Mouse (Mus musculus): ENCODE data around the gene Lyl1. TPM values are rescaled to one million over a fixed set of nuclear protein-coding genes. Genes with fewer than 3 reads are reported as not detected.
A peak's percentile ranks its signal among the peaks of the same experiment; 100 is the strongest.
"Not testable (repeated sequence)": the region's sequence is repeated elsewhere in the genome, so short reads cannot be mapped to it uniquely, and the experiment has no call there.

Lyl1 gene
- polyA plus RNA-seq, 1 experiment: 2.9 TPM

GRCm38 (mm10) chr8:84662581-84663065 lies 38.6 kb upstream of the Lyl1 start, which contains the start of gene Ier2:
Gene Ier2, minus strand, starts transcription at chr8:84662852.
- H3K4me1 ChIP-seq (ENCODE audit: control insufficient read depth, insufficient read depth, insufficient read length, low read length): peaks cover 3% of the 10 kb centered on the region; the same call in 1 of the 2 replicates
- peak within 1 kb of the TSS; percentile 98 for H3K27ac ChIP-seq (replicated peaks; ENCODE audit: low read depth, low read length)
- peak within 1 kb of the TSS; percentile 74 for H3K4me3 ChIP-seq (ENCODE audit: insufficient read depth, low read depth, low read length)

DNA sequence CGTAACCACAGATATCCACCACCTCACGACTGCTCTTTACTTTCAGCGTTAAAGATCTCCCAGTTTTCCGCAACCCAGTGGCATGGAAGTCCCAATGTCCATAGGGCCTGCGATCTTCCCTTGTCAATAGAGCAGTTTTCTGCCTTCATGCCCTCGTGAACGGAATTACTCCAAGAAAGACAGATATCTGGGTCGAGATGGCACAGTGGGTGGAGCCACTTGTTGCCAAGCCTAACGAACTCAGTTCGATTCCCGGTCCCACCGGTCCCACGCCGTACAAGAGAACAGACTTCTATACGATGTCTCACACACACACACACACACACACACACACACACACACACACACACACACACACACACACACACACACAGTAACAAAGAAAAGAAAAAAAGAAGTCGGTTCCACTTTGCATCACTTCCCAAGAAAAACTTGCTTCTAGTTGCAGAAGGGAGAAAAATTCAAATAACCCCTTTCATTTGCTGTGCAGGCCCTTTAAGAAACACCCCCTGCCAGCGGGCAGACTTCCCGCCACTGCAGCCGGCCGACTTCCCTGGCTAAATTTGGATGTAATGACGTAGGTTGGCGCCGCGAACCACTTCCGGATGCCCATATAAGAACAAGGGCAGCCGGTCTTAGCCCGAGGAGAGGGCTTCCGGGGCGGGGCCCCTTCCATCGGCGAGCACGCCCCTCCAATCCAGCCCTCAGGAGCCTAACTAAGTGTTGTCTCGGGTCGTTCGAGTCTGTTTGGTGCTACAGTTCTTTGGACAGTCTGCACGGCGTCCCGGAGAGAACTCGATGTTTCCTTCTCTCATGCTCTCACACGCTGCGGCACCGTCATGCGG lies 37.6 kb upstream of the Lyl1 start:
- Histone ChIP-seq H3K27ac (replicated peaks; ENCODE audit: low read depth, low read length) (peak overlapping the region; percentile 97), H3K4me1 (ENCODE audit: control insufficient read depth, insufficient read depth, insufficient read length, low read length) (peaks cover 3% of the 10 kb centered on the region; the same call in 1 of the 2 replicates), H3K4me3 (ENCODE audit: insufficient read depth, low read depth, low read length) (peak overlapping the region; percentile 83)

DNA sequence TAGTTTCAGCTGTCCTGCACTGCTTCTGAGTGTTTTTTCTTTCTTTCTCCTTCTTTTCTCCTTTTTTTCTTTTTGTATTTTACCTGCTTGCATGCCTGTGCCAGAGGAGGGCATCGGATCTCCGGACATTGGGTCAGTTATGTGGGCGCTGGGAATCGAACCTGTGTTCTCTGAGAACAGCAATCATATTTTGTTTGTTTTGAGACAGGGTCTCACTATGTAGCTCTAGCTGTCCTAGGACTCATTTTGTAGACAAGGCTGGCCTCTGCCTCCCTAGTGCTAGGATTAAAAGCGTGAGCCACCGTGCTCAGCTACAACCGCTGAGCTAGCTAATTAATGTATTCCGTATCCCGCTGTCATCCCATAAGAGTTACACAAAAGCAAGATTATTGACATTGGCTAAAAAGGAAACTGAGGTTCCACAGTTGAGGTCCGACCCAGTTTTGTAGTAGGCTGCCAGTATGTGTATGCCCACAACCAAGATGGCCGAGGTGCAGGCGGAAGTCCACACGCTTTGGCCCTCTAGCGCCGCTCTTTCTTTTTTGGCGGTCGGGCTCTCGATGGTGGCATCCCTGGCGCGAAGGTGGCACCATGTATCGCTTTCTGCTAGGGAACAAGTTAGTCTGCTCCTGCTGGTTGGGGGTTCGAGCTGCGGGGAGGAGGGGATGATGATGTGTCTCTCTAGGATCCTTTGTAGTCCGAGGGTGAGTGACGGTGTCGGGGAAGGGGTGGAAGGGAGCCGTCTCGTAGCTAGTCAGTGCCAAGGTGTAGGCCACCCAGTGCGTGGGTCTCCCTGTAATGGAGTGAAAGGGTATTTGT lies 36.5 kb upstream of the Lyl1 start:
- Histone ChIP-seq H3K4me3 (ENCODE audit: insufficient read depth, low read depth, low read length) (peak overlapping the region; percentile 83), H3K27ac (replicated peaks; ENCODE audit: low read depth, low read length) (peak overlapping the region; percentile 97), H3K4me1 (ENCODE audit: control insufficient read depth, insufficient read depth, insufficient read length, low read length) (no peaks in the 10 kb centered on the region; the same call in 1 of the 2 replicates)

GRCm38 (mm10) chr8:84665385-84665893 lies 35.8 kb upstream of the Lyl1 start:
- peak overlapping the region; percentile 83 for H3K4me3 ChIP-seq (ENCODE audit: insufficient read depth, low read depth, low read length)
- H3K27ac ChIP-seq (replicated peaks; ENCODE audit: low read depth, low read length): peak overlapping the region; percentile 43; the same call in 1 of the 2 replicates
- no peaks in the 10 kb centered on the region; the same call in 1 of the 2 replicates for H3K4me1 ChIP-seq (ENCODE audit: control insufficient read depth, insufficient read depth, insufficient read length, low read length)

DNA sequence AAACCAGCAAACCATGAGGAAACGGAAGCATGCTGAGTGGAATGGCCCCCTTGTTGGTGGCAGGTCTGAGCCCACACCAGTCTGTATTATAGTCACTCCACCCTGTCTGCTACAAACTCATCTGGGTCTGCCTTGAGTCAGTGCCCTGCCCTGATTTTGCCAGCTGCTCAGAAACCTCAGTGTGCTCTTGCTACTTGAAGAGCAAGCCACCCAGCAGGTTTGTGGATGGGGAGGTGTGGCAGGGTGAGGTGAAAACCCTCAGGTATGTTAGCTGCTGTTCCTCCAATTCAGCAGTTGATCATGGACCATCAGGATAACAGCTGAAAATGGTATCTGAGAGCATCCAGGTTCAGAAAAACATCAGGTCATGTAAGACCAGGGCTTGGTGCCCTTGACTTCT lies 33.2 kb upstream of the Lyl1 start:
- Histone ChIP-seq H3K4me3 (ENCODE audit: insufficient read depth, low read depth, low read length) (no peak overlapping the region), H3K4me1 (ENCODE audit: control insufficient read depth, insufficient read depth, insufficient read length, low read length) (no peaks in the 10 kb centered on the region; the same call in 1 of the 2 replicates), H3K27ac (replicated peaks; ENCODE audit: low read depth, low read length) (no peak overlapping the region)

GRCm38 (mm10) chr8:84668731-84669485 lies 32.3 kb upstream of the Lyl1 start:
- H3K27ac ChIP-seq (replicated peaks; ENCODE audit: low read depth, low read length): no peak overlapping the region
- H3K4me3 ChIP-seq (ENCODE audit: insufficient read depth, low read depth, low read length): no peak overlapping the region
- H3K4me1 ChIP-seq (ENCODE audit: control insufficient read depth, insufficient read depth, insufficient read length, low read length): no peaks in the 10 kb centered on the region; the same call in 1 of the 2 replicates

- H3K27ac ChIP-seq (replicated peaks; ENCODE audit: low read depth, low read length): not testable (repeated sequence)
Observed at GRCm38 (mm10) chr8:84670295-84671006, 30.8 kb upstream of the Lyl1 start.

DNA sequence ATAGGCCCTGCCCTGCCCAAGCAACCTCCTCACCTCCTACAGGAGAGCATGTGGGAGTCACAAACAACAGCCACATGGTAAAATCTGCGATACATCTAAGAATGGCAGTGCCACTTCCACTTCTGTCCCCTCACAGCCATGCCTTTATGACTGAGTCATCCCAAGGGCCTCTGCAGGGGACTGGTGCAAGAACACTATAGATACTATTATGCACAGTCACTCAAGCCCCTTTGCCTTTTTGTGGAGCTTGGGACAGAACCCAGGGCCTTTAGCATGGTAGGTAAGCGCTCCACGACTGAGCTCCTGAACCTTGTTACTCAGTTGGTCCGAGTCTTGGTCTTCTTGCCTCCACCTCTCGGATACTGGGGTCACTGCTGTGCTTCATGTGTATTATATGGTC lies 24.0 kb upstream of the Lyl1 start:
- Histone ChIP-seq H3K27ac (replicated peaks; ENCODE audit: low read depth, low read length) (no peak overlapping the region), H3K4me1 (ENCODE audit: control insufficient read depth, insufficient read depth, insufficient read length, low read length) (no peaks in the 10 kb centered on the region), H3K4me3 (ENCODE audit: insufficient read depth, low read depth, low read length) (no peak overlapping the region)

More at GRCm38 (mm10) chr8:84670295-84671006, 30.8 kb upstream of the Lyl1 start:
- H3K4me1 ChIP-seq (ENCODE audit: control insufficient read depth, insufficient read depth, insufficient read length, low read length); H3K4me3 ChIP-seq (ENCODE audit: insufficient read depth, low read depth, low read length): not testable (repeated sequence)

GRCm38 (mm10) chr8:84681476-84681875 lies 19.8 kb upstream of the Lyl1 start:
- Histone ChIP-seq H3K4me1 (ENCODE audit: control insufficient read depth, insufficient read depth, insufficient read length, low read length) (peaks cover 13% of the 10 kb centered on the region), H3K27ac (replicated peaks; ENCODE audit: low read depth, low read length) (no peak overlapping the region), H3K4me3 (ENCODE audit: insufficient read depth, low read depth, low read length) (no peak overlapping the region)

DNA sequence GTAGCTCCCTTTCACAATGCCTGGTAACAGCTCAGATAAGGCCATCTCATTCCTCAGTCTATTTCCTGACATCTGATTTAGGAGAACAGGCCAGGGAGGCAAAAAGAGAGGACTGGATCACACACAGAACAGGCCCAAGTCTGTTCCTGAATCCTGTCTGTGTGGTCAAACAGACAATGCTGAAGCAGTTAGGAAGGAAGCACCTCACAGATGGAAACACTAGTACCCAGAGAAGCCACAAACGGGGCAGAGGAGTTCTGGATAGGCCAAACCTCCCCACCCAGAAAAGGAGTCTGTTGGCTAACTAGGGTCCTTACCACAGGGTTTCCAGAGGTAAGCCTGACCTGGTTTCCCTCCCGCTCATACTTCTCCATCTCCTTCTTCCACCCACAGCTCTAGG lies 19.0 kb upstream of the Lyl1 start:
- Histone ChIP-seq H3K4me3 (ENCODE audit: insufficient read depth, low read depth, low read length) (no peak overlapping the region), H3K27ac (replicated peaks; ENCODE audit: low read depth, low read length) (no peak overlapping the region), H3K4me1 (ENCODE audit: control insufficient read depth, insufficient read depth, insufficient read length, low read length) (peaks cover 15% of the 10 kb centered on the region)

DNA sequence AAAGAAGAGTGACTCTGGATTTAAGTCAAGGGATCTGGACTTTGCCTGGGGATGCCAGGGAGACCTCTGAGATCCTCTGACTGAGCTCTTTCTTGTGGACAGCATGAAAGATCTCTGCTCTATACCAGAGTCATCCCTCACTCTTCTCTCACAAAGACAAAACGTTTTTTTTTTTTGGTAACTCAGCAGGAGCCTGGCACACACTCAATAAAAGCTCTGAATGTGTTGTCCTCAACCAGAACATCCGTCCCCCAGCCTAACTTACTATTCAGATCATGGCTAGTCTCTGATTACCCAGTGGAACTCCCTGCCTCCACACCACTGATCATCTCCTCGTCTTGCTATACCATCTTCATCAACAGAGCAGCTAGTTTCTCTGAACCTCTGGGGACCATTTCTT lies 16.7 kb upstream of the Lyl1 start:
- Histone ChIP-seq H3K27ac (replicated peaks; ENCODE audit: low read depth, low read length) (no peak overlapping the region), H3K4me3 (ENCODE audit: insufficient read depth, low read depth, low read length) (no peak overlapping the region), H3K4me1 (ENCODE audit: control insufficient read depth, insufficient read depth, insufficient read length, low read length) (peaks cover 15% of the 10 kb centered on the region)

GRCm38 (mm10) chr8:84686191-84687002 lies 14.9 kb upstream of the Lyl1 start, which contains the start of gene Trmt1:
Gene Trmt1, plus strand, starts transcription at chr8:84686307.
- H3K27ac ChIP-seq (replicated peaks; ENCODE audit: low read depth, low read length): no peak within 1 kb of the TSS
- peak within 1 kb of the TSS; percentile 67 for H3K4me3 ChIP-seq (ENCODE audit: insufficient read depth, low read depth, low read length)
- peaks cover 15% of the 10 kb centered on the region for H3K4me1 ChIP-seq (ENCODE audit: control insufficient read depth, insufficient read depth, insufficient read length, low read length)

DNA sequence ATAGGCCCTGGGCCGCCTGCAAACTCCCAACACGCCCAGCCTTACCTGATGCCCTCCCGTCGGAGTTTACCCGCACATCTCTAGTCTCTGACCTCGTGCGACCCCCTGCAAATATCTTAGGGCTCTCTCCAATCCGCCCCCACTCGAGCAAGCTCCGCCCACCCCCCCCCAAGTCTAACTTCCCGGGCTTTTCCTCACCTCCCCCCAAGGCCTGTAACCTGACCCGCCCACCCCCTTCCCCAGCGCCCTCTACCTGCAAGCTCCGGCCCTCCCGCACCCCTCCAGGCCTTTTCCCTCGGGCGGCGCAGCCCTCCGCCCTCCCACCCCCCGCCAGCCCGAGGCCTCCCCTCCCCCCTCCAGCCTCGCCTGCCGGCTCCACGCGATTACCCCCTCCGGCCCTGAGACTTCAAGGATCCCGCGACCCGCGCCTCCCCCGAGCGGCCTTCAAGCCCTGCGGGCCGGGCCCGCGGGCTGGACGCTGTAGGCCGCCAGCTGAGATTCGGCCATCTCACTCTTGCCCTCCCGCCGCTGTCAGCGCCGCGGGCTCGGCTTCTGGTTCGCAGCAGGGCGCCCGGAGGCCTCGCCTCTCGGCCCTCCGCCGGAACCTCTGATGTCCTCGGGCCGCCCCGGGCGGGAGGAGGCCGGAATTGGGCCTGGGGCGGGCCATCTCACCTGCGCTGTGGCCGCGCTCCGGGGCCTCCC lies 14.1 kb upstream of the Lyl1 start:
- Histone ChIP-seq H3K27ac (replicated peaks; ENCODE audit: low read depth, low read length) (peak overlapping the region; percentile 71; the same call in 1 of the 2 replicates), H3K4me1 (ENCODE audit: control insufficient read depth, insufficient read depth, insufficient read length, low read length) (peaks cover 15% of the 10 kb centered on the region), H3K4me3 (ENCODE audit: insufficient read depth, low read depth, low read length) (peak overlapping the region; percentile 99)

All from brown adipose tissue, adult 24 weeks (tissue).